Comparison of ENCODE assay signal across 20 mouse cellular contexts in genomic region chr1:61050346-61050745, GRCm38 (mm10).
DNase-seq lines count a peak whose midpoint lies in the region; ATAC-seq lines count a peak whose summit lies in the region.
"Had no signal": no experiment of that assay in that cellular context is flagged by ENCODE, and none has a peak within 500 bp of the region (broad histone marks: within the 10 kb centered on the region; RNA-seq: fewer than 3 reads in every experiment).

No protein-coding gene starts in this region.

- H3K4me1 ChIP-seq in heart, embryonic 12.5 days (replicated peaks), result no peaks in the 10 kb centered on the region
- H3K4me1 ChIP-seq: embryonic facial prominence, embryonic 10.5 days; hindbrain, embryonic 10.5 days had no signal

- H3K9me3 ChIP-seq in heart, embryonic 12.5 days (replicated peaks), result no peaks in the 10 kb centered on the region
- H3K9me3 ChIP-seq: embryonic facial prominence, embryonic 10.5 days; forebrain, embryonic 15.5 days; hindbrain, embryonic 10.5 days had no signal

- DNase-seq in frontal cortex, postnatal 25 days (ENCODE audit: low spot score in 2 of 2), result no peak
- DNase-seq in fibroblast of lung, adult 2 months (ENCODE audit: low read depth), result peak; percentile 49
- DNase-seq in embryo, embryonic 9.5 days (ENCODE audit: extremely low spot score), result no peak
- DNase-seq: adrenal gland, adult 8-10 months; cerebellum, adult 18-20 months; cerebellum, adult 9-11 months; cerebellum, postnatal 36 days; gastrocnemius, postnatal 14 days; heart, adult 2 months had no signal

- H3K27ac ChIP-seq in heart, embryonic 12.5 days (ENCODE audit: poor library complexity, severe bottlenecking), result no peak overlapping the region
- H3K27ac ChIP-seq: embryonic facial prominence, embryonic 10.5 days; forebrain, embryonic 15.5 days; heart, adult 2 months; hindbrain, embryonic 10.5 days; hindbrain, embryonic 14.5 days had no signal

- H3K9ac ChIP-seq in heart, embryonic 12.5 days, result no peak overlapping the region
- H3K9ac ChIP-seq: forebrain, embryonic 15.5 days; hindbrain, embryonic 14.5 days had no signal

- peak; percentile 85 for ATAC-seq in frontal cortex, adult (ENCODE audit: low TSS enrichment)
- ATAC-seq in CD4-positive, CD25-positive, alpha-beta regulatory T cell, adult 4 months, result peak; percentile 27
- no peak for ATAC-seq in erythroblast, adult 5-6 weeks (replicated peaks; ENCODE audit: low FRiP score, poor library complexity, severe bottlenecking)
- ATAC-seq in heart, embryonic 12.5 days (ENCODE audit: insufficient number of reproducible peaks, low FRiP score), result no peak
- ATAC-seq: forebrain, embryonic 15.5 days; intestine, postnatal 0 days had no signal

- no peak overlapping the region for H3K4me2 ChIP-seq in heart, embryonic 12.5 days
- H3K4me2 ChIP-seq: forebrain, embryonic 15.5 days; heart, embryonic 11.5 days; hindbrain, embryonic 14.5 days had no signal

- no peaks in the 10 kb centered on the region for H3K36me3 ChIP-seq in heart, embryonic 12.5 days
- H3K36me3 ChIP-seq: embryonic facial prominence, embryonic 10.5 days; forebrain, embryonic 15.5 days; hindbrain, embryonic 10.5 days had no signal

- H3K4me3 ChIP-seq in heart, embryonic 12.5 days, result no peak overlapping the region
- H3K4me3 ChIP-seq: embryonic facial prominence, embryonic 10.5 days; erythroblast, embryonic 14.5 days; forebrain, embryonic 15.5 days; heart, adult 2 months; hindbrain, embryonic 10.5 days had no signal

- H3K27me3 ChIP-seq in heart, embryonic 12.5 days (replicated peaks), result no peaks in the 10 kb centered on the region
- H3K27me3 ChIP-seq: forebrain, embryonic 15.5 days had no signal

- WGBS in heart, embryonic 12.5 days, result 76% methylated on average over 4 of the region's 4 CpGs

Comparison
In these comparisons a context has a peak if more than half of its experiments do, and no peak if none do; other contexts are left out.
1. ATAC-seq: peak in frontal cortex, adult (single experiment) and CD4-positive, CD25-positive, alpha-beta regulatory T cell, adult 4 months (single experiment); none in erythroblast, adult 5-6 weeks (single experiment) and heart, embryonic 12.5 days (single experiment).